Mouse (Mus musculus): Measurements from ENCODE around the gene Kdm1a. TPM values are rescaled to one million over a fixed set of nuclear protein-coding genes. Genes with fewer than 3 reads are reported as not detected.

Gene Kdm1a
- polyA plus RNA-seq (2014; fragmentation: Nextera tagmentation; extraction: Ambion mirVana) = 60.9 and 69.9 TPM in 2 replicates

DNA sequence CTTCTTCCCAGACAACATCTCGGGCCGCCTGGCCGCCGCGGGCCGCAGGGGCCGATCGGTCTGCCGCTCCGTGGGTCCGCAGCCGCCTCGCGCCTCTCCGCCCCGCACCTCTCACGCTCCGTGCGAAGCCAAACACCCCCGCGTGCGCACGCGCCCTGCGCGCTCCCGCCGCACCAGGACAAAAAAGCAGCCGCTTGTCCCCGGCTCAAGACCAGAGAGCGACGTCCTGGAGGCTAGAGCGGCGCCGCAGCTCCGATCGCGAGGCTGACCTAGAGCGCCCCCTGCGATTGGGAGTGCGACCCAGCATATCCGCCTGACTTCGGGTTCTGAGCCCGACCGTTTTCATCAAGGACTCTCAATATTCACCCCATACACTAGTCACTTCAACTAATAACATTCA, at the start of gene Kdm1a:
Kdm1a (minus strand) TSS at position 156 of the 400 bp plus-strand sequence.
- ATAC-seq (ENCODE audit: low FRiP score, low TSS enrichment) = peak; percentile 88
- H3K4me3 ChIP-seq (ENCODE audit: low read length) = peak within 1 kb of the TSS; percentile 80
- peak within 1 kb of the TSS; percentile 99 for H3K9ac ChIP-seq (ENCODE audit: low read depth, low read length)
- H3K27me3 ChIP-seq (ENCODE audit: control insufficient read depth, insufficient read depth, low read length) = no peaks in the 10 kb centered on the region
- H3K36me3 ChIP-seq (ENCODE audit: control insufficient read depth, insufficient read depth, low read length) = no peaks in the 10 kb centered on the region
- peaks cover 10% of the 10 kb centered on the region for H3K4me1 ChIP-seq (ENCODE audit: control insufficient read depth, insufficient read depth, low read length)
- H3K27ac ChIP-seq (ENCODE audit: low read depth, low read length) = peak within 1 kb of the TSS; percentile 84
- no peaks in the 10 kb centered on the region for H3K9me3 ChIP-seq (ENCODE audit: control insufficient read depth, low read length)
- peak within 1 kb of the TSS; percentile 59 for H3K4me2 ChIP-seq (replicated peaks; ENCODE audit: low read depth, low read length)
- WGBS = 0% methylated on average over 40 of the region's 45 CpGs

DNA sequence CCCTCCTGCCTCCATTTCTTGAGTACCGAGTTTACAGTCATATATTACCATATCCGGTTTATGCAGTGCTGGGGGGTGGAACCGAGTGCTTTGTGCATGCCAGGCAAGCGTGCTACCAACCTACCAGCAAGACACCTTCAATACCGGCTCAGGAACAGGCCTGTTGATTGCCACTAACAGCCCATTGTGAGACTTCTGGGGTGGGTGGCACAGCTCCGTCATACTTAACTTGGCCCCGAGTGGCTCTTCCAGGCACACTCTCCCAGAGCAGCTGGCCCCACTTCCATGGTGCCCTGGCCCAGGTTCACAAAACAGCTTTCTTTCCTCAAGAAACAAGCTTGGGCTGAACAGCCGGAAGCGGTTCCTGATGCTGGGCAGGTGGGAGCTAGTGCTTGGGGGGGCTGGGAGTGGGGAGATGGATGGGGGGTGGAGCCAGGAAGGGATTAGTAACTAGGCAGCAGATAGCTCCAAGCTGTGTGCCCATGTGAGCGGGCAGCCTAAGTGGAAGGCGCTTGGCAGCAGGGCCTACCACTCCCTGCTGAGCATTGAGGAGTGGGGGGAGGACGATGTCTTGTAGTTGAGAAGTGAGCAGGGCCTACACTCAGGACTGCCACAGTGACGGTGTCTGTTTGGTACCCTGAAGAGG, 49.5 kb upstream of the Kdm1a start:
- Histone ChIP-seq H3K9ac (ENCODE audit: low read depth, low read length) (no peak overlapping the region), H3K4me1 (ENCODE audit: control insufficient read depth, insufficient read depth, low read length) (peaks cover 8% of the 10 kb centered on the region), H3K27ac (ENCODE audit: low read depth, low read length) (no peak overlapping the region), H3K36me3 (ENCODE audit: control insufficient read depth, insufficient read depth, low read length) (peaks cover 10% of the 10 kb centered on the region; the same call in 1 of the 2 replicates), H3K4me3 (ENCODE audit: low read length) (no peak overlapping the region), H3K27me3 (ENCODE audit: control insufficient read depth, insufficient read depth, low read length) (no peaks in the 10 kb centered on the region), H3K4me2 (replicated peaks; ENCODE audit: low read depth, low read length) (no peak overlapping the region), H3K9me3 (ENCODE audit: control insufficient read depth, low read length) (peaks cover 2% of the 10 kb centered on the region; the same call in 1 of the 2 replicates)
- WGBS = 82% methylated on average over 13 of the region's 13 CpGs
- ATAC-seq (ENCODE audit: low FRiP score, low TSS enrichment) = no peak

DNA sequence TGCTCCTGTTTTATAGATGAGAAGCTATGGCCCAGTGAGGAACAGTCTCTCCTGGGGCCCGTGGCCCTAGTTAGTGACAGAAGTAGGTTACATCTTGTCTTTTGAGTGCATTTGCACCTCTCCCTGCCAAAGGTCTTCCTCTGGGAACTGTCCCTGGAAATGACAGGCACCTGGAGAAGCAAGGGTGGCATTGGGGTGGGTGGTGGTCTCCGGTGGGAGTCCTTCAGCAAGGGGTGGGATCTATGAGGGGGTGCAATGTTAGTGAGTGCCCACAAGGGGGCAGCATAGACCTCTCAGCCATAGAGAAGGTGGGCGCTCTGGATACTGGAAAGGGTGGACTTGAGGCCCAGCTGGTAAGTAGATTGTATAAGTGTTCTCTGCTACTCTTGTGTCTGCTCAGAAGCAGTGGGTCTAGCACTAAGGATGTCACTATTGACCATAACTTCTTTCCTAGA, 48.9 kb upstream of the Kdm1a start:
- Histone ChIP-seq H3K27me3 (ENCODE audit: control insufficient read depth, insufficient read depth, low read length) (no peaks in the 10 kb centered on the region), H3K9ac (ENCODE audit: low read depth, low read length) (no peak overlapping the region), H3K4me2 (replicated peaks; ENCODE audit: low read depth, low read length) (no peak overlapping the region), H3K27ac (ENCODE audit: low read depth, low read length) (no peak overlapping the region), H3K36me3 (ENCODE audit: control insufficient read depth, insufficient read depth, low read length) (peaks cover 3% of the 10 kb centered on the region; the same call in 1 of the 2 replicates), H3K9me3 (ENCODE audit: control insufficient read depth, low read length) (peaks cover 4% of the 10 kb centered on the region; the same call in 1 of the 2 replicates), H3K4me1 (ENCODE audit: control insufficient read depth, insufficient read depth, low read length) (peaks cover 8% of the 10 kb centered on the region), H3K4me3 (ENCODE audit: low read length) (no peak overlapping the region)
- WGBS = 60% methylated on average over 3 of the region's 3 CpGs
- 0 out of 2 replicates have a peak, but pooled peaks have one; percentile 14 for ATAC-seq (ENCODE audit: low FRiP score, low TSS enrichment)

DNA sequence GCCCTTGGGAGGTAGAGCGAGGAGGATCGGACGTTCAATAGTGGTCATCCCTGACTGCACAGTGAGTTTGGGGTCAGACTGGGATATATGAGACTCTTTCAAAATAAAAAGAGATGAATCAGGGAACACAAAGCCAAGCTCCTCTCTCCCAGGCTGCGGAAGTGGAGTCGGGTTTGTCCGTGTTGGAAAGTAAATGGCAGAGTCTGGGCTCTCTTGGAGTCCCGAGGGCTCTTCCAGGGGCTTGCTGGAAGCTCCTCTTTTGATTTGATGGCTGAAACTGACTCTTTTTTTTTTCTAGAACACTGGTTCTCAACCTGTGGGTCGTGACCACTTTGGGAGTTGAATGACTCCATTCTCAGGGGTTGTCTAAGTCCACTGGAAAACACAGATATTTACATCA, 47.7 kb upstream of the Kdm1a start:
- H3K27ac ChIP-seq (ENCODE audit: low read depth, low read length) = no peak overlapping the region; the same call in 1 of the 2 replicates

DNA sequence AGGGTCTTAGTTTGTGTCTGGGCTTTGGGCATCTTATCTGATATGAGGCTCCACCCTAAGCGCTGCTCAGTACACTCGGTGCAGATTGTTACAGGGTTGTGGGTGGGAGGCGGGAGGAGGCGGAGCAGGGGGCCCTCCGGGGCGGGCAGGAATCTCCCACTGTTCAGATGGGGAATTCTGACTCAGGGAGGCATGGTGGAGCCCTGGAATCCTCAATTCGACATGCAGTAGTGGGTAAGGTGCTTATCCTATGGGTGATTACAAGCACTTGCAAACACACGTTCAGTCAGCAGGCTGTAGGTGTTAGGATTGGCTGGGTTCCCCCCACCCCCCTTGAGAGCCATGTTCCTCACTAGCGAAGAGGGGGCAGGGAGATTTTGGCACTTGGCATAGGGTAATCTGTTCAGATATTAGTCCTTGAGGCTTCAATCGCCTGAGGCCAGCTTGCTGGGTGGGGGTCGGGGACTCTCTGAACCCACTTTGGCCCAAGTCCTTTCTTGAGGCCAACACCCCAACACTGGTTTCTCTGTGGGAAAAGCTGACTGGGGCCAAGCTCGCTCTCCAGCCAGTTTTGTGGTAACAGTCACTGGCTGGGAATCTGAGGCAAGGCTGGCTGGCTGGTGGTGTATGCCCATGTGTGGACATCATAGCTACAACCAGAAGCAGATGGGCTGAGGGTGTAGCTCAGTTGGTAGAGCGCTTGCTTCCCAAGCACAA, 47.1 kb upstream of the Kdm1a start:
- peaks cover 4% of the 10 kb centered on the region; the same call in 1 of the 2 replicates for H3K9me3 ChIP-seq (ENCODE audit: control insufficient read depth, low read length)
- no peak overlapping the region for H3K4me3 ChIP-seq (ENCODE audit: low read length)
- H3K36me3 ChIP-seq (ENCODE audit: control insufficient read depth, insufficient read depth, low read length) = no peaks in the 10 kb centered on the region
- no peaks in the 10 kb centered on the region for H3K27me3 ChIP-seq (ENCODE audit: control insufficient read depth, insufficient read depth, low read length)
- peak overlapping the region; percentile 44 for H3K4me2 ChIP-seq (replicated peaks; ENCODE audit: low read depth, low read length)
- H3K9ac ChIP-seq (ENCODE audit: low read depth, low read length) = no peak overlapping the region
- peak; percentile 86 for ATAC-seq (ENCODE audit: low FRiP score, low TSS enrichment)
- 34% methylated on average over 13 of the region's 13 CpGs for WGBS
- H3K4me1 ChIP-seq (ENCODE audit: control insufficient read depth, insufficient read depth, low read length) = peaks cover 8% of the 10 kb centered on the region
- H3K27ac ChIP-seq (ENCODE audit: low read depth, low read length) = peak overlapping the region; percentile 49; the same call in 1 of the 2 replicates

More for the DNA sequence above, 47.7 kb upstream of the Kdm1a start:
- Histone ChIP-seq H3K4me2 (replicated peaks; ENCODE audit: low read depth, low read length) (no peak overlapping the region), H3K9me3 (ENCODE audit: control insufficient read depth, low read length) (peaks cover 4% of the 10 kb centered on the region; the same call in 1 of the 2 replicates), H3K9ac (ENCODE audit: low read depth, low read length) (no peak overlapping the region), H3K4me1 (ENCODE audit: control insufficient read depth, insufficient read depth, low read length) (peaks cover 8% of the 10 kb centered on the region), H3K36me3 (ENCODE audit: control insufficient read depth, insufficient read depth, low read length) (0 out of 2 replicates have a peak, but pooled peaks cover under 1% of the 10 kb centered on the region), H3K27me3 (ENCODE audit: control insufficient read depth, insufficient read depth, low read length) (no peaks in the 10 kb centered on the region), H3K4me3 (ENCODE audit: low read length) (no peak overlapping the region)
- 46% methylated on average over 8 of the region's 8 CpGs for WGBS
- ATAC-seq (ENCODE audit: low FRiP score, low TSS enrichment) = peak; percentile 30; the same call in 1 of the 2 replicates

DNA sequence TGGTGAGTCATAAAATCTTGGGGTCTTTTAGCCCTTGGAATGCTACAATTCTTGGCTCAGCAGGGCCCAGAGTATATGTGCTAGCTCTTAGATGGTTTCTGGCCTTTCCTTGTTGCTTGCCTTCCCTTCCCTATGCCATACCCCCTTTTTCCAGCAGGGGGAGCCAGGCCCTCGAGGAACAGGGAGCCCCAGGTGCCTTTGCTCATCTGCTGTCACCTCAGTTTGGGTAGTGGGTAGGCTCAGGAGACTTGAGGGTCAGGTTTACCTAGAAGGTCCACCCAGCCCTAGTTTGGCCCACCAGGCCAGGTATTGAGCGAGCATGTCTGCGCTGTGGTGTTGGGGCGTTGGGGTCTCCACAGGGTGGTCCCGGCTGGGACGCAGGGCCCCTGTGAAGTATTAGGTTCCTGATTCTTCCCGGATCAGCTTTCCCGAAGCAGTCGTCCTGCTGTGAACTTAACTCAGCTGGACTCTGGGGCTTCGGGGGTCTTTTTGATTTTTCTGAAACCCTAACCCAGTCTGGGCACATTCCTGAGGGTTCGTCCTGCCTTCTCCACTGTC, 46.5 kb upstream of the Kdm1a start:
- H3K9me3 ChIP-seq (ENCODE audit: control insufficient read depth, low read length) = peaks cover 4% of the 10 kb centered on the region; the same call in 1 of the 2 replicates
- H3K4me3 ChIP-seq (ENCODE audit: low read length) = peak overlapping the region; percentile 3; the same call in 1 of the 2 replicates
- 4% methylated on average over 11 of the region's 11 CpGs for WGBS
- peak; percentile 67 for ATAC-seq (ENCODE audit: low FRiP score, low TSS enrichment)
- H3K9ac ChIP-seq (ENCODE audit: low read depth, low read length) = no peak overlapping the region
- peak overlapping the region; percentile 44 for H3K4me2 ChIP-seq (replicated peaks; ENCODE audit: low read depth, low read length)
- no peaks in the 10 kb centered on the region for H3K36me3 ChIP-seq (ENCODE audit: control insufficient read depth, insufficient read depth, low read length)
- peaks cover 8% of the 10 kb centered on the region for H3K4me1 ChIP-seq (ENCODE audit: control insufficient read depth, insufficient read depth, low read length)
- peak overlapping the region; percentile 49; the same call in 1 of the 2 replicates for H3K27ac ChIP-seq (ENCODE audit: low read depth, low read length)
- no peaks in the 10 kb centered on the region for H3K27me3 ChIP-seq (ENCODE audit: control insufficient read depth, insufficient read depth, low read length)

DNA sequence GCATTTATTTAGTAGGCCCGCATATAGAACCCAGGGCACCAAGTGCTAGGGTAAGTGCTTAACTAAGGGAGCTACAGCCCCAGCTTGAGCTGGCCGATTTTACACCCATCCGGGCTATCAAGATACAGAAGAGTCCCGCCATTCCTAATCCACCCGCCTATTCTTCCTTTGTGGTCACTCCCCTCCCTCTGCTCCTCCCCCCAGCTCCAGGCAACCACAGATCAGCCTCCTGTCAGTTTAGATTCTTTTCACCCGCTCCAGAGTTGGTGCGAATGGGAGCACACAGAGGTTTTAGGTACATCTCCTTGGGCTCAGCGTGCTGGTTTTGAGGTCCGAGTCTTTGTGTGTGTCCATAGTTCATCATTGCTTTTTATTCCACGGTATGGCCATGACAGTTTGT, 36.4 kb upstream of the Kdm1a start:
- Histone ChIP-seq H3K4me3 (ENCODE audit: low read length) (peak overlapping the region; percentile 13; the same call in 1 of the 2 replicates), H3K9me3 (ENCODE audit: control insufficient read depth, low read length) (no peaks in the 10 kb centered on the region), H3K27me3 (ENCODE audit: control insufficient read depth, insufficient read depth, low read length) (peaks cover 26% of the 10 kb centered on the region), H3K9ac (ENCODE audit: low read depth, low read length) (no peak overlapping the region), H3K4me2 (replicated peaks; ENCODE audit: low read depth, low read length) (peak overlapping the region; percentile 32), H3K27ac (ENCODE audit: low read depth, low read length) (no peak overlapping the region), H3K4me1 (ENCODE audit: control insufficient read depth, insufficient read depth, low read length) (peaks cover 10% of the 10 kb centered on the region; the same call in 1 of the 2 replicates), H3K36me3 (ENCODE audit: control insufficient read depth, insufficient read depth, low read length) (no peaks in the 10 kb centered on the region)
- ATAC-seq (ENCODE audit: low FRiP score, low TSS enrichment) = peak; percentile 41; the same call in 1 of the 2 replicates
- WGBS = 8% methylated on average over 10 of the region's 10 CpGs

DNA sequence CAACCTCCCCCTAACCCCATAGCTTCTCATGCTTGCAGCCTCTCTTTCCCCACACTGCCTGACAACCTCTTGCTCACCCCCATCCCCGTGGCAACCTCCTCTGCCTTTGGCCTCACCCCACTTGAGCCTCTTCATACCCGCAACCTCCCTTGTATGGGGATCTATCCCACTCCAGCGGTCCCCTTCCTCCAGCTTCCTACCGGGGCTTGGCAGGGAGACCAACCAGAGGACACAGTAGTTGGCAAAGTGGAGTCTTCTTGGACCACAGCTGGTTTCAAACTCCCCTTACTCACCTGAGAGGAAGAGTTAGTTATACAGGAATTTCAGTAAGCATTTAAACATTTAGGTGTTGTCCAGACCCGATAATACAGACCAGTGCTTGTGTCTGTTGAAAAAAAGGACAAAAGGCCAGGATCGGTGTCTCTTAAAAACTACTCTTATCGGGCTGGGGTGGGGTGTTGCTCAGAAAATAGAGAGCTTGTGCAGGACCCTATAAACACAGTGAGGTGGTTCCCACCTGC, 35.8 kb upstream of the Kdm1a start:
- WGBS = 33% methylated on average over 7 of the region's 7 CpGs
- Histone ChIP-seq H3K9me3 (ENCODE audit: control insufficient read depth, low read length) (no peaks in the 10 kb centered on the region), H3K4me2 (replicated peaks; ENCODE audit: low read depth, low read length) (peak overlapping the region; percentile 95), H3K27ac (ENCODE audit: low read depth, low read length) (no peak overlapping the region), H3K9ac (ENCODE audit: low read depth, low read length) (peak overlapping the region; percentile 59; the same call in 1 of the 2 replicates), H3K4me3 (ENCODE audit: low read length) (peak overlapping the region; percentile 50; the same call in 1 of the 2 replicates), H3K4me1 (ENCODE audit: control insufficient read depth, insufficient read depth, low read length) (peaks cover 10% of the 10 kb centered on the region; the same call in 1 of the 2 replicates), H3K36me3 (ENCODE audit: control insufficient read depth, insufficient read depth, low read length) (no peaks in the 10 kb centered on the region), H3K27me3 (ENCODE audit: control insufficient read depth, insufficient read depth, low read length) (peaks cover 26% of the 10 kb centered on the region)
- ATAC-seq (ENCODE audit: low FRiP score, low TSS enrichment) = peak; percentile 20; the same call in 1 of the 2 replicates
